Mouse (Mus musculus) urinary bladder, adult 18-20 months (tissue): ENCODE data around the gene Chst11.
"Not testable (repeated sequence)": the region's sequence is repeated elsewhere in the genome, so short reads cannot be mapped to it uniquely, and the experiment has no call there.

Experiments
- DNase-seq, 2 experiments: peaks; one replicate each; pipeline ENCODE4 v3.0.0; 2022; ENCODE audit warnings: low spot score in 2 of 2, mixed read lengths in 2 of 2

Chst11 gene

DNA sequence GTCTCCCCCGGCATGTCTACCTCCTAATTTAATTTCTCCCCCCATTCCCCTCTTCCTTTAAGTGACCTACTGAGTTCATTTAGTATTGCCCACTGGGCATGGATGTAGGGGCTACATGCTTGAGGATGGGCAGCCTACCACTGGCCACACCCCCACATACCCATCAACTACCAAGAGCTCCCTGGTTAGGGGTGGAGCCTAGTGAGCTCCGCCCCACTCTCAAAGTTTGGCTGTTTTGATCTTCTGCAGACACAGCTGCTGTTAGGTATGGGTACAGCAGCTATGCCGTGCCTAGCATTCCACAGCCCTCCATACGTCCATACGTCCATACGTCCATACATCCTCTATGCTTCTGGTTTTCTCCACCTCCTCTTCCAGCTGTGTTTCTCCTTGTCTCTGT lies 123.6 kb downstream of the Chst11 start:
- no peak for DNase-seq

- DNase-seq, result no peak
Observed at GRCm38 (mm10) chr10:83111046-83111445, 125.7 kb downstream of the Chst11 start.

DNA sequence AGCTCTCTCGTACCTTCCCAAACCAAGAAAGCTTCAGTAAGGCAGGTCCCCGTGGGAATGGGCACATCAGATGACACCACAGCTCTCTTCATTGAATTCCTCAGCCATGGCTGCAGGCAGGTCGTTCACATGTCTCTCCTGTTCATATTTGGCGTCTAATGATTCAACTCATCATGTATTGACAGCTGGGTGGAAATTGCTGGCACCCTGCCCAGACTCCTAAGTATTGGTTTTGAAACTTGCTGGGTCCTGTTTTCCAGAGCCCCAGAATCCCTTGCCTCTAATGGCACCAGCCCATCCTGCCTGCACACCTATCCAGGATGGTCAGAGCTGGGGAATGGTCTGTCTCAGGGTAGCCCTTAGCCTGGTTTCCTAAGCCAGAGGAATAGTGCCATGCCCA lies 127.0 kb downstream of the Chst11 start:
- DNase-seq, result no peak

DNA sequence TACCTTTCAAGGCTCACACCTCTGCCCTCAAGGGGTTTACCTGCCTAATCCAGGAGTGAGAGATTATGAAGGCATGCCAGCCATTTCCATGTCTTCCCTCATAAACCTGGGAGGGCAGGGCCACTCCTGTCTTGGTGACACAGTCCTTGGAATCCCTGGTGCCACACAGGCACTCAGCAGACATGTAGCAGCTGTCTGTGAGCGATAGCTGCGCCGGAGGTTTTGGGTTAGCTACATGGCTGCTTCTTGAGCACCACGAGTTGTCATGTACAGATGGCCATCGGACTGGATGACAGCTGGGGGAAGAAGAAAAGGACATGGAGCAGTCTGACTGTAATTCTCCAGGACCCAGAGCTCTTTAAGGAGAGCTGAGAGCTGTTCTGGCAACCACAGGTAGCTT lies 129.3 kb downstream of the Chst11 start:
- DNase-seq, result no peak

DNA sequence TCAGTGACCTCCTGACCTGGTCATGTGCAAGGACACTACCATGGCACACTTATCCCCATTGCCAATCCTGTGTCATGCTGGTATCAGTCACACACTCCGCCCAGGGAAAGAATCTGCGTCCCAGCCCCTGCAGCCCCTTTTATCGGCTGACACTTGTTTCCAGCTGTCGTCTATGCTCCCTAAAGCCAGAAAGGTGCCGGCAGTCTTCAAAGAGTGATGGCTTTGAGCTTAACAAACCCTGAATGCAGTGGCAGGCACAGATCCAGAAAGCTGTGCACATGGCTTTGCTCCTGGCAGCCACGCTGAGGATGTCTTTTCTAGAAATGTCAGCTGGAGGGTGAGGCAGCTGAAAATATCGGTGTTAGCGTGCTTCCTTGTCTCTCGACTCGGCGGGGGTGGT lies 131.6 kb downstream of the Chst11 start:
- DNase-seq, result no peak

DNA sequence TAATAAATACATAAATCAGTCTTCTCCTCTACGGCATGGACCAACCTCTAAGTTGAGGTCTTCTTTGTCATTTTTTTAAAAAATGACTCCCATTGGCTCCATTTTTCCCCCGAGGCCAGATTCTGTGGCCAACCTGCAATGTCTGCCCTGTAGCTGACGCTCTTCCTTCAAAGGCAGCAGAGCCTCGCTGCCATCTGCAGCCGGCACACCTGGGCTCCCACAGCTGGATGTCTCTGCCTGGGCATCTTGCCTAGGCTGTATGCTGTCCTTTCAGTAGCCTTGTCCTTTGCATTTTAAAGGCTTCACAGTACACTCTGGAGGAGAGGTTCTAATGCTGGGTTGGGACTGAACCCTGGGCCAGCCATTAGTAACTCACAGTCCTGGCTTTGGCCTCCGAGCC lies 132.6 kb downstream of the Chst11 start:
- no peak for DNase-seq

DNA sequence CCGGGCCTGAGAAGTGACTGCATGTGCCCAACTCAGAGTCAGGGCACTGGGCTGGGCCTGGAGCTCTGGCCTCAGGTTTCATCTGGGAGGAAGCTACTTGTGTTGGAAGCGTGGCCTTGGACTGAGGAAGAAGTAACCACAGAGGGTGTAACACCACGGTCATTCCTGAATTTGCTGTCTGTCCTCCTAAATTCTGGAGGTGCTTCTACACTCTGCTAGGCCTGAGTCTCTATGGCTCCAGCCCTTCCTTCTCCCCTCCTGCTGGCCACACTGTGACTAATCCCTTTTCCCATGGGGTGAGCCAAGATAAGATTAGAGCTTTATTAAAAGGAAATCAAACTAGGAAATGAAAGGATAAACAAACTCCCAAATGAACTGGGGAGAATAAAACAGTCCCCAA lies 133.3 kb downstream of the Chst11 start:
- peak in 1 of 2 experiments; percentile 7 for DNase-seq

DNA sequence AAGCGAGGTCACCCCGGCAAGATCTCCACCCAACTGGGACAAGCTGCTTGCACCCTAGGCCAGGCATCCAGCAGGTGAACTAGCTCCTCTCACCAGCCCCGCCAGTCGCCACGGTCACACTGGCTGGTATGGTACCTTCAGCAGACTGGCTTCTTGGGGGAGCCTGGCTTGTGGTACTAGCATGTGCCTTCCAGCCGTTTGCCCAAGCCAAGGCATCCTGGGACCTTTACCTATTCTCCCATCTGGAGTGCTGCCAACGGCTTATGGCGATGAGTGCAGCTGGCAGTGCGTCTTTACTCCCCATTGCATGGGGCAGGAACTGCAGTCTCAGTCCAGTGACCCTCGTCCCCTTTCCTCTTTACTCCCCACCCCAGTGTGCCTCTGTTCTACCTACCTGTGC lies 133.7 kb downstream of the Chst11 start:
- DNase-seq, result no peak

GRCm38 (mm10) chr10:83119461-83119860 lies 134.2 kb downstream of the Chst11 start:
- not testable (repeated sequence) for DNase-seq

GRCm38 (mm10) chr10:83119909-83120308 lies 134.6 kb downstream of the Chst11 start:
- no peak for DNase-seq

GRCm38 (mm10) chr10:83120938-83121337 lies 135.6 kb downstream of the Chst11 start:
- DNase-seq, result no peak

- DNase-seq, result no peak
Observed at GRCm38 (mm10) chr10:83124560-83124959, 139.3 kb downstream of the Chst11 start.

- no peak for DNase-seq
Observed at GRCm38 (mm10) chr10:83126447-83126846, 141.1 kb downstream of the Chst11 start.

DNA sequence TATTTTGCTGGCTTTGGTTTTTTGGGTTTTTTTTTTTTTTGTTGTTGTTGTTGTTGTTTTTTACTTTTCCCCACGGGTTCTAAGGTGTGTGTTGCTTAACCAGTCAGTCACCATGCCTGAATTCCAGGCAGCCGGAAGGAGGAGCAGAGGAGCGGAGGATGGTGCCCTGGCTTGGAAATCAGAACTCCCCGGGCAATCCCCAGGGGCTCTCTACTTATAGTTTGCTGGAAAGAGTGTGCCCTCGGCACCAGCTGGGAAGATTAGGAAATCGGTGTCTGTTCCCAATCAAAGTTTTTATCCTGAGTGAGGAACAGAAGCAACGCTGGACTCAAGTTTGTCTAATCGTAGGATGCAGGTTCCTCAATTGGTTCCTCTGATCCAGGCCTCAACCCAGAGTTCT lies 143.1 kb downstream of the Chst11 start:
- DNase-seq, result no peak

DNA sequence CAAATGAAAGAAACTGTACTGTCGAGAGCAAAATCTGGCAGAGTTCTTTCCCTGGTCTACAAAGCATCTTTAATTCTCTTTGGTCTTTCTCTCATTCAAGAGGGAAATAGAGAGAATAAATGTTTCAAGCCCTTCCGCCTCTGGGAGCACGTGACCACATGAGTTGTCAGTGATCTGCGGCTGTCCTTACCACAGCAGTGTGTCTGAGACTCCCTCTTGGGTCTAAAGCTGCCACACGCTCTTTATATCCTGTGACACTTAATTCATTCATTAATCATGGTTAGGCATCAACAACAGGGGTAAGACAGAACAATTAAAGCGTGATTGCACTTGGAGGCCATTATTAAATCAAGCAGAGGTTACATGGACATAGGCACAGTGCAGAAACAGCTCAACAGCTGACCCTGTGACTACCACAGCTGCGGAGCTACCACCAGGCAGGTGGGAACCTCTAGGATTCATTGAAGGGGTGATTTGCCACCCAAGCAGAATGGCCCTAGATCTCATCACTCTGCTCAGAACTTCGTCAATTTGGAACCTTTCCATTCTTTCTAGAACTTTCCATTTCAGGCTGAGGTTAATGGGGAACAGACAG lies 144.4 kb downstream of the Chst11 start:
- DNase-seq, result no peak

GRCm38 (mm10) chr10:83130611-83131010 lies 145.3 kb downstream of the Chst11 start:
- no peak for DNase-seq

- DNase-seq, result no peak
Observed at GRCm38 (mm10) chr10:83131884-83132283, 146.6 kb downstream of the Chst11 start.

GRCm38 (mm10) chr10:83133866-83134570 lies 148.7 kb downstream of the Chst11 start:
- no peak for DNase-seq

DNA sequence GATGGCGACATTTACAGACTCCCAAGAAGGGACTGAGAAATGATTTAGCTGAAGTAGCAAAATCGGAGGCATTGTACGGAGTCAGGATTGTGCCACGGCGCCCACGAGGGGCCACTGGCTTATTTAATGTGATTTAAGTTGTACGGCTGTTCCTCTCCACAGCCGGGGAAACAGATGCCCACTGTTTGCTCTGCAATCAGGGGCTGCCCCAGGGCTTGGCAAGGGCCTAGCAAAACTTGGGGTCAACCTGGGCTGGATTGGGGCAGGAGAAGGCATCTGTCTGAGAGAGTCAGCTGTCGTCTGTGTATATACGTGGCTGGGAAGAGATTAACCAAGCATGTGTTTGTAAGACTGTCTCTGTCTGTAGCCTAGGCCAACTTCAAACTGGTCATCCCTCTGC lies 149.6 kb downstream of the Chst11 start:
- no peak for DNase-seq

GRCm38 (mm10) chr10:83135963-83136362 lies 150.7 kb downstream of the Chst11 start:
- no peak for DNase-seq

DNA sequence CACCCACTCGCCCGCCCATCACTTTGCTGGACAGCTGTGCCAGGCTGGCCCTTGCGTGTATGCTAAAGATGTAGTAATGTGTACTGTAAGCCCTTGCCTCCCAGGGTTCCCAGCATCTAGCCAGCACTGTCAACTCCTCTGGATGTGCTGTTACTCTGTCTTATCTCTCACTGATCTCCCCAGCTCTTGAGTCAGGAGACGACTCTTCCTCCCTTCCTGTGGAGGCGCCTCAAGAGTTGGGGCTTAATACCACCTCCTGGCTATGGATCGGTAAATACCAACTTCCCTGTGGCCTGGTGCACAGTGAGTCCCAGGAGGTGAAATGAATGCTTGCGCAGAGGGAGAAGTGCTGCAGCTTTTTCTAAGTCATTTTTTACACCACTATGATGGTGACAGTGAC lies 151.8 kb downstream of the Chst11 start:
- DNase-seq, result no peak

- no peak for DNase-seq
Observed at GRCm38 (mm10) chr10:83139276-83139675, 154.0 kb downstream of the Chst11 start.

GRCm38 (mm10) chr10:83140258-83140936 lies 155.1 kb downstream of the Chst11 start:
- no peak for DNase-seq
